Mouse (Mus musculus): ENCODE results near the gene Mag. TPM values are rescaled to one million over a fixed set of nuclear protein-coding genes. Genes with fewer than 3 reads are reported as not detected.
A peak's percentile ranks its signal among the peaks of the same experiment; 100 is the strongest.

The Mag gene
- polyA plus RNA-seq, 1 experiment from 2014 or later = 0.25 TPM

DNA sequence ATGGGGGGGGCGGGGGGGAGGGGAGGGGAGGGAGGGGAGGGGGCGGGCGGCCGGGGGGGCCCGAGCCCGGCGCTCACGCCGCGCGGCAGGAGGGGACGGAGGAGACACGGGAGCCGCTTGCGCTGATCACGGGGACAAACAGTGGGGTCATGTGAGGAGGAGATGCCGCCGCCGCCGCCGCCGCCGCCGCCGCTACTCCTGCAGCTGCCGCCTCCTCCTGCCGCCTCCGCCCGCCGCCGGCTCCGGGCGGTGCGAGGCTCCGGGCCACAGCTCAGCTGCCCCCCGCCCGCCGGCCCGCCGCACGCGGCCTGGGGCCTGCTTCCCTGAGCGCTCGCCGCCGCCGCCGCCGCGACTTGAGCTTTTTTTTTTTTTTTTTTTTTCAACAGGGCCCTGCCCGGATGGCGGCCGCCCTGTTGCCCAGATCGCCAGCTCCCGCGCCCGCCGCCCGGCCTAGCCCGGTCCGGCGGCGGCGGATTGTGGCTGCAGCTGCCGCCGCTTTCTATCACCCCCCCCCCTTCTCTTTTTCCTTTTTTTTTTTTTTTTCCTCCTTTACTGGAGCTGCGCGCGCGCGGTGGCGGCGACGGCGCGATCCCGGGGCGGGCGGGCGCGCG lies 42.2 kb upstream of the Mag start, which contains the start of gene Usf2:
Gene Usf2 (minus strand): TSS at position 48 of the 611 bp plus-strand sequence.
- Histone ChIP-seq H3K4me3 (ENCODE audit: low read depth, low read length) (peak within 1 kb of the TSS; percentile 97), H3K36me3 (ENCODE audit: insufficient read depth) (peaks cover 56% of the 10 kb centered on the region), H3K9ac (peak within 1 kb of the TSS; percentile 99), H3K27me3 (ENCODE audit: insufficient read depth, low read length) (no peaks in the 10 kb centered on the region), H3K4me1 (ENCODE audit: insufficient read depth) (no peaks in the 10 kb centered on the region), H3K27ac (ENCODE audit: low read depth) (peak within 1 kb of the TSS; percentile 98), H3K9me3 (ENCODE audit: low read depth, low read length) (no peaks in the 10 kb centered on the region), H3K4me2 (peak within 1 kb of the TSS; percentile 88)
- whole genome bisulfite sequencing = under 1% methylated on average over 63 of the region's 82 CpGs
- ATAC-seq (ENCODE audit: insufficient read depth) (peak; percentile 63), DNase-seq (peak; percentile 86)
- TF ChIP-seq CTCF (IDR thresholded peaks at IDR 0.05; ENCODE audit: low read depth) = no peak

DNA sequence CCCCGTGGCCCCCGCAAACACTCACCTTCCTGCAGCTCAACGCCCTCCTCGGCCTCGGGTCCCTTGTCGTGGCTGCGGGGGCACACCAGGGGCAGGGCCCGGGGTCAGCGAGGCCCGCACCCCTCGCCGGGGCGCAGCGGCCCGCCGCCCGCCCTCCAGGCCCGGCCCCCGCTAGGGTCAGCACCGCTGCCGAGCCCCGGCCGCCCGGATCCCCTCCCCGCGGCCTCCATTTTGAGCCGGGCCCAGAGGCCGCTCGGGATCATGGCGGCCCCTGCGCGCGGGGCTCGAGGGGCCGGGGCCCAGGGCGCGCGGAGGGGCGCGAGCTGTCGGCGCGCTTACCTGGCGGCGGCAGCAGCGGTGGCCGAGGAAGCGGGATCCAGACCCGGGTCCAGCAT lies 41.7 kb upstream of the Mag start:
- TF ChIP-seq CTCF (IDR thresholded peaks at IDR 0.05; ENCODE audit: low read depth) = no peak
- Histone ChIP-seq H3K27me3 (ENCODE audit: insufficient read depth, low read length) (no peaks in the 10 kb centered on the region), H3K9me3 (ENCODE audit: low read depth, low read length) (no peaks in the 10 kb centered on the region), H3K4me3 (ENCODE audit: low read depth, low read length) (peak overlapping the region; percentile 97), H3K4me1 (ENCODE audit: insufficient read depth) (no peaks in the 10 kb centered on the region), H3K36me3 (ENCODE audit: insufficient read depth) (peaks cover 58% of the 10 kb centered on the region), H3K27ac (ENCODE audit: low read depth) (peak overlapping the region; percentile 98), H3K9ac (peak overlapping the region; percentile 99), H3K4me2 (peak overlapping the region; percentile 88)
- ATAC-seq (ENCODE audit: insufficient read depth) (peak; percentile 51), DNase-seq (no peak)
- WGBS = 1% methylated on average over 29 of the region's 49 CpGs

DNA sequence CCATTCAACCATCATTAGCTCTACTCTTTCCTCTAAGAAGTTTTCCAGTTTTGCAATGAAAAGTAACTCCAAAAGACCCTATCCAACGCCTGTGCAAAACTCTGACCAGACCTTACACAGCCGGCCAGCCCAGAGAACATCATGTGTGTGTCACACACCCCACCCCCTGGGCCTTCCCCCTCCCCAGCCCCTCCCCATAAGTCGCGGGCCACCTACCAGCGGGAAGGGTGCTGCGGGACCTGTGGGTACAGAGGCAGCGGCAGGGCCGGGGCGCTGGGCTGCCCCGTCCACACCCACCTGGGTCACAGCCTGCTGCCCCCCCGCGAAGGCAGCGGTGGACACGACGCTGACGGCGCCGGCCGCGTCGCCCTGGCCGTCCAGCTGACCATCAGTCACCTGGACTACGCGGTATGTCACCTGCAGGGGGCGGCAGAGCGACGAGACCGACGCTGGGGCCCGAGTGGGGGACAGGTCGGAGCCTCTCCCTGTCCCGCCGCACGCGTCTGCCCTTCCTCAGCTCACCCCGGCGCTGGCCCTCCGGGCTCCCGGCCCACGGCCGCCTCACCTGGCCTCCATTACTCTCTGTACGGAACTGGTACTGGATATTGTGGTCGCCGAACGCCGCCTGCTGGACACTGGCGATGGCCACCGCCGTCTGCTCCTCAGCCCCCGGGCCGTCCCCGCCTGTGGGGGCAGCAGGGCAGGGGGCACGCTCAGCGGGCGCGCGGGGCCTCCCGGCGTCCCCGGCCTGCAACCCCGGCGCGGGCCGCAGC lies 41.1 kb upstream of the Mag start:
- TF ChIP-seq CTCF (IDR thresholded peaks at IDR 0.05; ENCODE audit: low read depth) = peak; percentile 79
- Histone ChIP-seq H3K9me3 (ENCODE audit: low read depth, low read length) (no peaks in the 10 kb centered on the region), H3K36me3 (ENCODE audit: insufficient read depth) (peaks cover 64% of the 10 kb centered on the region), H3K4me1 (ENCODE audit: insufficient read depth) (no peaks in the 10 kb centered on the region), H3K4me3 (ENCODE audit: low read depth, low read length) (peak overlapping the region; percentile 97), H3K27ac (ENCODE audit: low read depth) (peak overlapping the region; percentile 98), H3K4me2 (peak overlapping the region; percentile 88), H3K27me3 (ENCODE audit: insufficient read depth, low read length) (no peaks in the 10 kb centered on the region), H3K9ac (peak overlapping the region; percentile 99)
- ATAC-seq (ENCODE audit: insufficient read depth) (peak; percentile 74), DNase-seq (peak; percentile 93)
- WGBS = under 1% methylated on average over 56 of the region's 64 CpGs

DNA sequence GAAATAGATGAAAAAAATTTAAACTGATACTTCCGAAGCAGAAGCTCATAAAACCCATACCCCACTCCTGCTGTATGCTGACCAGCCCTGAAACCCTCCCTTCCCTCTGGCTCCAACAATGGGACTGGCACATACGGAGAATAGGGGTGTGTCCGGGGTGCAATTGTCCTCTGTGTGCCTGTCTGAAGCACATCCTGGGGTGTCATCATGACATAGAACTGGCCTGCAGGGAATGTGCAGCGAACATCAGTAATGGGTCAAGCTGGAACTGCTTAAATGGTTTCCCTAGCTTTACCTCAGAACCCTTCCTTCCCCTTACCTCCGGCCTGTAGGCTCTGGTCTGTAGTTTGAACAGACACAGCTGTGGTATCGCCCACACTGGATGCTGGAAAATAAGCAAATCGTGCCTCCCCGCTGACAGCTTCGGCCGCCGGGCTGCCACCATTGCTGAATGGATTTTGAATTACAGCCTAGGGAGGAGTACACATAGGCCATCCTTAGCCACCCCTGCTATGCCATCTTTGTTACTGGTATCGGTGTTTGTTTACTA lies 40.4 kb upstream of the Mag start:
- peak overlapping the region; percentile 88 for H3K4me2 ChIP-seq
- H3K4me1 ChIP-seq (ENCODE audit: insufficient read depth) = no peaks in the 10 kb centered on the region
- no peak overlapping the region for H3K27ac ChIP-seq (ENCODE audit: low read depth)
- peak overlapping the region; percentile 97 for H3K4me3 ChIP-seq (ENCODE audit: low read depth, low read length)
- H3K9me3 ChIP-seq (ENCODE audit: low read depth, low read length) = no peaks in the 10 kb centered on the region
- no peak overlapping the region; the same call in 1 of the 2 replicates for H3K9ac ChIP-seq
- no peaks in the 10 kb centered on the region for H3K27me3 ChIP-seq (ENCODE audit: insufficient read depth, low read length)
- DNase-seq (no peak), ATAC-seq (ENCODE audit: insufficient read depth) (no peak)
- WGBS = 78% methylated on average over 12 of the region's 12 CpGs
- TF ChIP-seq CTCF (IDR thresholded peaks at IDR 0.05; ENCODE audit: low read depth) = no peak
- H3K36me3 ChIP-seq (ENCODE audit: insufficient read depth) = peaks cover 66% of the 10 kb centered on the region

DNA sequence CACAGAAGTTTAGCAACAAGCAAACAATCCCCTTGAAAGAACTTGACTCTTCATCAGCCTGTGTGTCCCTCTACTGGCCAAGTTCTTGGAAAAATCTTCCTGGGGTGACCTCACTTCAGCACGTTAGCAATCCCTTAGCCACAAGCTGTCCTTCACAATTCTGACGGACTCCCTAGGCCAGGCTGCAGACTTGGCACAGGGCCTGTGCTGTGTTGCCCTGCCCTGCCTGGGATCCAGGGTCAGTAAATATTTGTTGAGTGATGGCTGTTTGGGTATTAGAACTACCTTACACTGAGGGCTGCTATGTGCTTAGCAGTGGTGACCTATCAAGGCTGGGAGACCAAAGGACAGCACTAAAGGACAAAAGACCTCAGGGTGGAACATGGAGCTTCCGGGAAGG lies 39.4 kb upstream of the Mag start:
- peaks cover 67% of the 10 kb centered on the region for H3K36me3 ChIP-seq (ENCODE audit: insufficient read depth)

DNA sequence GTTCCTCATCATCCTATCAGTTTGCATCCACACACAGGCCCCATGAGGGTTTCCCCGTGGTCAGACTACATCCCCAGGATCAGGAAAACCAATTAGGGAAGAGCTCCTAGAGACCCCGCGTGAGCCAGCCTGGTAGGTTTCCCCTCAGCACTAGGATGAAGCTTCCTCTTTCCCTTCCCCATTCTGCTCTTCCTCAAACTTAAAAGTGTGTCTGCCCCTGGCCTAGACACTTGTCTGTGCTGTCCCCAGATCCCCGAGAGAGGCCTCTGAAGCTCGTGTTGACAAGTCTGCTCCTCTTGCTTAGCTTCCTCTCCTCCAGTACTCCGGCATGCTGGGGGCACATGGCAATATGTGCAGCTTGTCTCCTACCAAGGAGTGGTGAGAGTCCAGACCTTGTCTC lies 38.8 kb upstream of the Mag start:
- Histone ChIP-seq H3K9ac (no peak overlapping the region), H3K4me1 (ENCODE audit: insufficient read depth) (no peaks in the 10 kb centered on the region), H3K27ac (ENCODE audit: low read depth) (no peak overlapping the region), H3K4me3 (ENCODE audit: low read depth, low read length) (no peak overlapping the region), H3K9me3 (ENCODE audit: low read depth, low read length) (no peaks in the 10 kb centered on the region), H3K4me2 (no peak overlapping the region), H3K27me3 (ENCODE audit: insufficient read depth, low read length) (no peaks in the 10 kb centered on the region), H3K36me3 (ENCODE audit: insufficient read depth) (peaks cover 65% of the 10 kb centered on the region)
- DNase-seq = no peak
- TF ChIP-seq CTCF (IDR thresholded peaks at IDR 0.05; ENCODE audit: low read depth) = no peak
- no peak for ATAC-seq (ENCODE audit: insufficient read depth)
- WGBS = 82% methylated on average over 6 of the region's 6 CpGs

More for the DNA sequence above, 39.4 kb upstream of the Mag start:
- TF ChIP-seq CTCF (IDR thresholded peaks at IDR 0.05; ENCODE audit: low read depth) = 0 out of 2 replicates have a peak, but pooled peaks have one; percentile 4
- no peaks in the 10 kb centered on the region for H3K9me3 ChIP-seq (ENCODE audit: low read depth, low read length)
- H3K4me3 ChIP-seq (ENCODE audit: low read depth, low read length) = no peak overlapping the region
- no peak overlapping the region for H3K4me2 ChIP-seq
- H3K9ac ChIP-seq = no peak overlapping the region
- no peak overlapping the region for H3K27ac ChIP-seq (ENCODE audit: low read depth)
- ATAC-seq (ENCODE audit: insufficient read depth) (no peak), DNase-seq (no peak)
- no peaks in the 10 kb centered on the region for H3K4me1 ChIP-seq (ENCODE audit: insufficient read depth)
- no peaks in the 10 kb centered on the region for H3K27me3 ChIP-seq (ENCODE audit: insufficient read depth, low read length)
- WGBS = 77% methylated on average over 3 of the region's 3 CpGs
